Mouse (Mus musculus) monocyte, adult 2 months (primary cell): Measurements from ENCODE around the gene Psmc6.

Experiments
- DNase-seq, 2 experiments: peaks; one replicate each; pipeline ENCODE4 v3.0.0; 2022; ENCODE audit warnings: low spot score in 2 of 2, low read depth in 1 of 2

The Psmc6 gene

GRCm38 (mm10) chr14:45329589-45330181 is at the start of gene Psmc6:
TSS of gene Psmc6 (plus strand) at chr14:45329788.
- peak; percentile 74 to 83 for DNase-seq

DNA sequence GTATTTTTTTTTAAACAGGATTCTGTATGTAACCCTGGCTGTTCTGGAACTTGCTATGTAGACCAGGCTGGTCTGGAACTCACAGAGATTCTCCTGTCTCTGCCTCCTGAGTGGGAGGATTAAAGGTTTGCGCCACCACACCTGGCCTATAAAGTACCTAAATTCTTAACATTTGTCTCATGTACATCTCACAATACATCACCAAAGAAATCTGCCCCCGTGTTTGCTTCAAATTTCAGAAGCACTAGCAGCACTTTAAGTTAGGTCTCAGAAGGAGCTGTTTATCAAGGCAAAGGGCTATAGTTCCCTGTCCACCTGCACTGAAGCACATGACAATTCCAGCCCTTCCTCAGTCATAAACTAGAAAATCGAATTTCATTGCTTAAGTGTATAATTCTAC is 47.5 kb upstream of the Psmc6 start:
- no peak for DNase-seq

- peak in 1 of 2 experiments; percentile 4 for DNase-seq
Observed at GRCm38 (mm10) chr14:45291608-45292007, 38.0 kb upstream of the Psmc6 start.

DNA sequence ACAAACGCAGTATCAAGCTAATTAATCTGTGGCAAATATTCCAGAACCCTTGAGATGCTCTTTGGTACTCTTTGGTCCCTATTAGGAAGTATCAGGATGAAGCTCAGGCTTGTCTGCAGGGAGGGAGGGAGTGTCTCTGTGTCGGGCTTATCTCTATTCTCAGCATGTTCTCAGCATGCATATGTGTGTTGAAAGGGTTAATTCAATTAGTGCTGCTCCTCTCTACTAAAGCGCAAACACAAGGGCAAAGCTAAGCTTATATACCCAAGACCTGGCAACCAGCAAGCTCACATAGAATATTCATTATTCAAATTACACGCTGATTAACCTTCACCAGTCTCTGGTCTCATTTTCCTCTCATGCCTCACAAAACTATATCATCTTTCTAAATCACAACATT is 25.6 kb upstream of the Psmc6 start:
- DNase-seq, result no peak

DNA sequence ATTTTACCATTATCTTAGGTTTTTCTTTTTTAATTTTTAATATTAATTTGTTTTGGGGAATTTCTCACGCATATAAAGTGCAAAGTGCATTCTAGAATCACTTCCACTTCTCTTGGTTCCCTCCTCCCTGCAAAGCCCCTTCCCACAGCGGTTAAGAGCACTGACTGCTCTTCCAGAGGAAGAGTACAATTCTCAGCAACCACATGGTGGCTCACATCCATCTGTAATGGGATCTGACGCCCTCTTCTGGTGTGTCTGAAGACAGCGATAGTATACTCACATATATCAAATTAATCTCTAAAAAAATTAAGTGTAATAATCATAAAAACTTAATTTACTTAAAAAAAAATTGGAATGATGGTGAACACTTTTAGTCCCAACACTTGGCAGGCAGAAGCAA is 25.2 kb upstream of the Psmc6 start:
- DNase-seq, result no peak

DNA sequence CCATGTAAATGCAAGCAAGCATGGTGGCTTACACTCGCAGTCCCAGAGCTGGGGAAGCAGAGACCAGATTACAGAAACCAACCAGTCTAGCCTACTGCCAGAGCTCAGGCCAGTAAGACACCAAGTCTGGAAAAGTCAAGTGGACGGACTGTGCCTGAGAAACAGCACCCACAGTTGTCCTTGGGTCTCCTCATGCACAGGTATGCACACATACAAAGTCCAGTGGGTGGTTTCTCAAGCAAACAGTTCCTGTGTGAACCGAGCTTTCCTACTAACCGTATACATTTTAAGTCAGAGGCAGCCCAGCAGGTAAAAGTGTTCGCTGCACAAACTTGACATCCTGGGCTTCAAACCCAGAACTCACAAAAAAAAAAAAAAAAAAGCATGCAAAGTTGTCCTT is 23.7 kb upstream of the Psmc6 start:
- no peak for DNase-seq

DNA sequence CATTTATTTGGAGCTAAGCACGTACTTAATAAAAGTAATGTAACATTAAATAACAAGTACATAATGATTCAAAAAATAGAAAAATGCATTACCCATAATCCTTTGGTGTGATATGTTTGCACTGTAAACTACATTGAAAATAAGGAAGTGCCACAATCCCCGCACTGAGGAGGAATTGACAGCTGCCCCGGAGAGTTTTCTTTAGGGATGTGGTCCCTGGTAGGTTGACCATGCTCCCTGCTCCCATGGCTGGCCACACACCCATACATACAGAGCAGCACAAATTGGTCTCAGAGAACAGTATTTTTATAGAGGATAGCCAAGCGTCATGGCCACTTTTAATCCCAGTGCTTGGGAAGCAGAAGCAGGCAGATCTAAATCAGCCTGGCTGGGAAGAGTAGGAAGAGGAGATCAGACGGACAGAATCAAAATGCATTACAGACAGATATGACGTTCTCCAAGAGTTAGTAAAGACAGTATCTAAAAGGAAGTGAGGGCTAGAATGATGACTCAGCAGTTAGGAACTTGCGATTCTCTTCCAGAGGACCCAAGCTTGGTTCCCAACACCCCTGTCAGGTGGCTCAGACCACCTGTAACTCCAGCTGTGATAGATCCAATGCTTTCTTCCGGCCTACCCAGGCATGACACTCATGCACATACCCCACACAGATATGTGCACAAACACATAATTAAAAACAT is 21.8 kb upstream of the Psmc6 start:
- peak in 1 of 2 experiments; percentile 11 for DNase-seq

- DNase-seq, result no peak
Observed at GRCm38 (mm10) chr14:45309646-45310045, 19.9 kb upstream of the Psmc6 start.

- no peak for DNase-seq
Observed at GRCm38 (mm10) chr14:45310101-45310500, 19.5 kb upstream of the Psmc6 start.

GRCm38 (mm10) chr14:45316927-45317326 is 12.7 kb upstream of the Psmc6 start:
- no peak for DNase-seq

DNA sequence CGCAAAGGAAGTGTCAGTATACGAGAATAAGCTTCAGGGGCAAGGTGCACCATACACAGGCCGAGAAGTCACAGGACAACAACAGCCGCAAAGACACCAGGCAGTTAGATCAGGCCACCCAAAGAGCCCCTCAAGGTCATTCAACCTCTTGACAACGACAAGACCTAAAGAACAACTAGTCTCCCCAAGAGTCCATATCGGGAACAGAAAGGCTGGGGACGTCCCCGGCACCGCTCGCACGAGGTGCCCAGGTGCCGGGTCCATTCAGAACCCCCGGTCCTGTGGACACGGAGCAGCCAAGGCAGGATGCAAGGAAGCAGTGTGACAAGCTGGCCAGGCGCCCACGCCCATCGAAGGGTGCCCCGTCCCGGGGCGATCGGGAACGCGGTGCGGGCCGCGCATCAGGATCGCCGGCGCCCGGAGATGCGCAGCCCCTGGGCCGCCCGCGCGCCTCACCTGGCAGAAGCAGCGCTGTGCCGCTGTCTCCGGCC is 11.6 kb upstream of the Psmc6 start:
- DNase-seq, result no peak

- peak; percentile 52 to 73 for DNase-seq
Observed at GRCm38 (mm10) chr14:45318426-45319236, 11.0 kb upstream of the Psmc6 start, which contains the start of gene Ero1l. TSS of gene Ero1l (minus strand) at chr14:45318771.

DNA sequence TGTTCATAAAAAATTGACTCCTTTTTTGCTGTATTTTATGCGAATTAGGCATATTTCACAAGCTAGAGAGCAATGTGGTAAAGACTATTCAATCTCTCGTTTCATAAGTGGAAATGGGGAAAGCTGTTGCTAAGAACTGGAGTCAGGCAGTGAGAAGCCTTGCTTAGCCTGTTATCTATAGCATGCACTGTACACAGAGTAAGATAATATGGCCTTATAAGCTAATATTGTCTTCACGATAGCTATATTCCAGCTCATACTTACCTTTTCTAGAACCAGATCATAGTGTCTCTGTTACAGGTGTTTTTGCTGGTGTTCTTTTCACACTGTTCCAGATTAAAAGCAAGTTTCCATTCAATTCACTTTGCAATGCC is 10.4 kb upstream of the Psmc6 start:
- no peak for DNase-seq

DNA sequence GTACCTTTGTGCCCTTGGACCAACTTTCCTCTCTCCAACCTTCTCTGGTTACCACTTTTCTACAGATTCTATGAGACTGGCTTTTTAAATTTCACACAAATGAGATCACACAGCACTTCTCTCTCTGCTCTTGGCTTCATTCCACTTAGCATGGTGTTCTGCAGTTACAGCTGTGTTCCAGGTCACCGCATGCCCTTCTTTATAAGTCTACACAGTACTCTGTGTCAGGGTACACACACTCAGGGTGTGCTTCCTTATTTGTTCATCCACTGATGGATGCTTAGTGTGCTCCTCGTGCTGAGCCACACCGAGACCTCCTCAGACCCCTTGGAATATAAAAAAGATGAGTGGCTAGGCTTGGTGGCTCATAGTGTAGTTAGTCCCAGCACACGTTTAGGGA is 9.5 kb upstream of the Psmc6 start:
- DNase-seq, result no peak

DNA sequence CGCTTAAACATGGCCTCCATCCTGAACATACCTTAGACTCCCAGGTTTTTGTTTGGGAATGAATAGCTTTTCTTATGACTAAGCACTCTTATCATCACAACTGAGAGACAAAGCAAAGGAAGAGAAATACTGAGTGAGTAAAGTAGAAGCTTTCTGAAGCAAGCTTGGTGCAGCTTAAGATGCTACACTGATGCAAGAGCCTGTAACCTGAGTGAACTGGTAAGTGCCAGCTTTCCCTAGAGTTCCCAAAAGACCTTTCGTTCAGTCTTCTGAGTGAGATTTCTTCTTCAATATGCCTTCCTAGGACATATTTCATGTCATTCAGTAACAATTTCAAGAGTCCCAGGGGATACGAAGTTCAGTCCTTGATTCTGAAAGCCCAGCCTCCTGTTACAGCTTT is 8.5 kb upstream of the Psmc6 start:
- no peak for DNase-seq

GRCm38 (mm10) chr14:45321622-45322021 is 8.0 kb upstream of the Psmc6 start:
- no peak for DNase-seq

- DNase-seq, result no peak
Observed at GRCm38 (mm10) chr14:45322450-45322849, 7.1 kb upstream of the Psmc6 start.

GRCm38 (mm10) chr14:45323320-45323719 is 6.3 kb upstream of the Psmc6 start:
- DNase-seq, result no peak

DNA sequence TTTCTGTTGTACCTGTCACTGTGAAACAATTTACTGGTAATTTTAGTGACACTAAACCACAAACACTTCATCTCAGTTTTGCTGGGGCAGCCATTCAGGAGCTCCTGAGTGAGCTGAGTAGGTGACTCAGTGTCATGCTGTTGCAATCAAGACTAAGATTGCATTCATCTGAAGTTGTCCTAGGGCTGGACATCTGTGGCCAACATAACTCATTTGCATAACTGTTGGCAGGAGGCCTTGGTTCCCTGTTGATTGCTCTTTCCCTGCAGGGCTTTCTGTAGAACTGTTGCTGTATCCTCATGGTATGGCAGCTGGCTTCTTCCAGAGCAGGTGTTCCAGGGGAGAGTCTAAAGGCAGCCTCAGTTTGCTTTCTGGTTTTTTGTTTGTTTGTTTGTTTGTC is 4.1 kb upstream of the Psmc6 start:
- peak in 1 of 2 experiments; percentile 46 for DNase-seq

DNA sequence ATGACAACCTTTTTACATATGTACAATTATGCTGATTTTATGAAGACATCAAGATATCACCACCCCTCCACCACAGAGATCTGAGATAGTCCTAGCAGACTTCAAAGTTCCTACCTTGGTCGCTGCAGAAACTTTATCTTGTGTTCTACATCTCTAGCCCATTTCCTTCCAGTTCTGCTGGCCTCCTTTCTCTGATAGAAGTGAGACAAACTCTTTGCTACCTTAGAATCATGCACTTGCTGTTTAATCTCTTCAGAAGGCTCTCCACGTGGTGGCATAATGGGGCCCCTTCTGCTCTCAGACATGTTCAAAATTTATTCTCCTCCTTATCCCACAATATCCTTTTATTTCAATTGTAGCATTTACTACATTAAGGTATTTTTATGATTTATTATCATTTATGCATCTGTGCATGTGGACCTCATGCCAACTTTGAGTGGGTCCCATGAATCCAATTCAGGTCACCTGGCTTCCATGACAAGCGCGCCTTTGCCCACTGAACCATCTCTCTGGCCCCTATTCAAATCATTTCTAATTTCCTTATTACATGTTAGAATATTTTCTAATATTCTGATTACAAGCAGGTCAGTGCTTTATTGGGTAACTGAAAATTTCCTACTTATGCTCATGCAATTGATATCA is 1.4 kb upstream of the Psmc6 start:
- DNase-seq, result no peak

DNA sequence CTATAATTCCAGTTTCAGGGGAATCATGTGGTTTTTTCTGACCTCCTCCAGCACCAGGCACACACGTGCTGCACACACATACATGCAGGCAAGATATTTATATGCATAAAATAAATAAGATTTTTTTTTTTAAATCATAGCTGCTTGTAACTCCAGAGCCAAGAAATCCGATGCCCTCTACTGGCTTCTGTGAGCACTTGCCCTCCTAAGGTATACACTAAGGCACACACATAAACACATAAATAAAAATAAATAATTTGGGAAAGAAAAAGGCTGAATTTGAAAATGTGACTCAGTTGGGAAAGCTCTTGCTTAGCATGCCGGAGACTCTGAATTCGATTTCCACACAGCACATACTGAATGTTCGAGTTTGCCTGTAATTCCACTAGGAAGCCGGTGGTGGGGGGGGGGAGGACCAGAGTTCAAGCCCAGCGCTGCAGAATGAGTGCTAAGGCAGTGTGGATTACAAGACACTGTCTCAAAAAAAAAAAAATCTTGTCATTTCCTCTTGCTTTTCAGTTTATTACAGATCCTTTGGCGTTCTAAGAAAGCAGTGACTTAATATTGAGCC is 485 bp upstream of the Psmc6 start:
- DNase-seq, result no peak
